Mouse (Mus musculus): ENCODE measurements around the gene Chmp4b. TPM values are rescaled to one million over a fixed set of nuclear protein-coding genes. Genes with fewer than 3 reads are reported as not detected.
A peak's percentile ranks its signal among the peaks of the same experiment; 100 is the strongest.

Gene Chmp4b
- total and polyA plus RNA-seq, 3 experiments, result 118 to 196 TPM; not detected in 1

- peak; percentile 85 for TF ChIP-seq TBP (IDR thresholded peaks at IDR 0.05; ENCODE audit: low read depth, low read length)
- no peak for TF ChIP-seq POLR2AphosphoS5 (IDR thresholded peaks at IDR 0.05; ENCODE audit: borderline replicate concordance, low read depth, low read length)
- peak; percentile 19; the same call in 1 of the 2 replicates for TF ChIP-seq CHD2 (IDR thresholded peaks at IDR 0.05; ENCODE audit: low read length)
- peak; percentile 63; the same call in 1 of the 2 replicates for TF ChIP-seq GATA1 (IDR thresholded peaks at IDR 0.05; ENCODE audit: low read depth, low read length)
- no peak for TF ChIP-seq E2F4 (IDR thresholded peaks at IDR 0.05; ENCODE audit: borderline replicate concordance, low read depth, low read length)
Observed at GRCm38 (mm10) chr2:154676653-154677609, 25.4 kb downstream of the Chmp4b start (continued).

- Histone ChIP-seq H3K36me3 (ENCODE audit: control insufficient read depth in 1 of 2, insufficient read depth in 2 of 2, low read length in 2 of 2) (peaks cover 0 to 23% of the 10 kb centered on the region in 2 experiments; a peak in 2 of 4 replicates), H3K4me3 (ENCODE audit: control insufficient read depth in 1 of 2, insufficient read depth in 1 of 2, low read depth in 2 of 2, low read length in 2 of 2) (peak overlapping the region; percentile 55 to 75), H3K27me3 (ENCODE audit: control insufficient read depth in 1 of 2, insufficient read depth in 2 of 2, low read length in 2 of 2) (no peaks in the 10 kb centered on the region), H3K27ac (ENCODE audit: control insufficient read depth, low read depth, low read length) (peak overlapping the region; percentile 88), H3K9ac (ENCODE audit: control insufficient read depth, low read depth, low read length, poor library complexity, severe bottlenecking) (peak overlapping the region; percentile 68), H3K79me2 (ENCODE audit: control insufficient read depth, insufficient read depth, low read length, poor library complexity) (peaks cover 25% of the 10 kb centered on the region), H3K4me1 (ENCODE audit: control insufficient read depth in 1 of 2, insufficient read depth in 2 of 2, low read length in 2 of 2) (peaks cover 6 to 11% of the 10 kb centered on the region in 2 experiments), H3K9me3 (replicated peaks; ENCODE audit: insufficient read depth, low read length) (no peaks in the 10 kb centered on the region)
- DNase-seq (ENCODE audit: low read depth, low spot score), result peak; percentile 83
- TF ChIP-seq RAD21 (IDR thresholded peaks at IDR 0.05; ENCODE audit: low read depth, low read length) (no peak), MEF2A (IDR thresholded peaks at IDR 0.05; ENCODE audit: extremely low read depth, insufficient replicate concordance, low read depth, low read length, poor library complexity, severe bottlenecking) (no peak), NRF1 (IDR thresholded peaks at IDR 0.05; ENCODE audit: insufficient read depth, low read depth, low read length, poor library complexity, severe bottlenecking) (no peak), ETS1 (IDR thresholded peaks at IDR 0.05; ENCODE audit: low read depth, low read length) (peak; percentile 29; the same call in 1 of the 2 replicates), JUND (IDR thresholded peaks at IDR 0.05; ENCODE audit: low read depth, low read length) (no peak), SMC3 (IDR thresholded peaks at IDR 0.05; ENCODE audit: low read depth, low read length) (no peak), TBP (IDR thresholded peaks at IDR 0.05; ENCODE audit: low read depth, low read length) (no peak), EP300 (IDR thresholded peaks at IDR 0.05; ENCODE audit: low read depth in 1 of 2, low read length in 2 of 2) (peak; percentile 43 to 59), BHLHE40 (IDR thresholded peaks at IDR 0.05; ENCODE audit: borderline replicate concordance, low read depth, low read length) (no peak), SIN3A (IDR thresholded peaks at IDR 0.05; ENCODE audit: low read length) (peak; percentile 71), RCOR1 (IDR thresholded peaks at IDR 0.05; ENCODE audit: low read depth, low read length) (no peak), E2F4 (IDR thresholded peaks at IDR 0.05; ENCODE audit: borderline replicate concordance, low read depth, low read length) (no peak), HCFC1 (IDR thresholded peaks at IDR 0.05; ENCODE audit: low read depth, low read length) (0 out of 2 replicates have a peak, but pooled peaks have one; percentile 25), MYB (IDR thresholded peaks at IDR 0.05; ENCODE audit: low read depth, low read length) (no peak), CTCF (IDR thresholded peaks at IDR 0.05 in 2 of 3, conservative IDR thresholded peaks at IDR 0.05 in 1 of 3; ENCODE audit: control insufficient read depth in 1 of 3, insufficient read depth in 1 of 3, low read depth in 2 of 3, low read length in 3 of 3, poor library complexity in 1 of 3, severe bottlenecking in 1 of 3) (no peak), GATA1 (IDR thresholded peaks at IDR 0.05; ENCODE audit: low read depth, low read length) (peak; percentile 72), USF1 (IDR thresholded peaks at IDR 0.05; ENCODE audit: low read depth, low read length) (no peak), TAL1 (IDR thresholded peaks at IDR 0.05; ENCODE audit: low read length) (peak; percentile 43), ZKSCAN1 (IDR thresholded peaks at IDR 0.05; ENCODE audit: low read depth, low read length) (no peak), MAZ (IDR thresholded peaks at IDR 0.05; ENCODE audit: low read depth, low read length) (0 out of 2 replicates have a peak, but pooled peaks have one; percentile 10), CHD2 (IDR thresholded peaks at IDR 0.05; ENCODE audit: low read length) (no peak), CHD1 (IDR thresholded peaks at IDR 0.05; ENCODE audit: low read depth, low read length) (no peak), NELFE (IDR thresholded peaks at IDR 0.05; ENCODE audit: low read depth, low read length) (no peak), TCF12 (IDR thresholded peaks at IDR 0.05; ENCODE audit: low read depth, low read length) (0 out of 2 replicates have a peak, but pooled peaks have one; percentile 31)
Observed at GRCm38 (mm10) chr2:154677651-154678139, 26.2 kb downstream of the Chmp4b start.
